Mouse (Mus musculus) layer of hippocampus, adult 8-10 months (tissue): ENCODE data around the gene H2al2c. TPM values are rescaled to one million over a fixed set of nuclear protein-coding genes. Genes with fewer than 3 reads are reported as not detected.
"Not testable (repeated sequence)": the region's sequence is repeated elsewhere in the genome, so short reads cannot be mapped to it uniquely, and the experiment has no call there.

Experiments used
- DNase-seq, 2 experiments: peaks; one replicate each; pipeline ENCODE4 v3.0.0; 2022; ENCODE audit warnings: low spot score in 2 of 2
- total RNA-seq, 4 experiments: library from RNA; stranded (reverse); gene quantifications; 2 replicates each; pipeline ENCODE4 v1.2.4; 2022

The H2al2c gene
- not detected for total RNA-seq

DNA sequence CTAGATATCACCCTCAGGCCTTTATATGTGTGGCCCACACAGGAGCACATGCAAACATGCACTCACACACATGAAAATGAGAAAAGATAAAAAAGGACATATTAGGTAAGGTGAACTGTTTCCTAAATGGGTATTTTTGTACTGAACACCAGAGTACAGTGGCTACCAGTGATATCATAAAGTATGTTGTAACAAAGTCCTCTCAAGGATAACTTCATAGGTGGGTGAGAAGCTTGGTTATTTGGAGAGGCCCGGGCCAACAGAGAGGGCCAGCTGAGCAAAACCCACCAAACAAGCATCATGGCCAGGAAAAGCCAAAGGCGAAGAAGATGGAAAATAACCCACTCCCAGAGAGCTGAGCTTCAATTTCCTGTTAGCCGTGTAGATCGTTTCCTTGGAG, at the start of gene H2al2c:
Gene H2al2c, plus strand, starts transcription at position 301 of the 400 bp plus-strand sequence.
- DNase-seq = not testable (repeated sequence)

Other genes with a start within 250 kb of the H2al2c start
- not detected for gene Sry, start 64.6 kb downstream of the H2al2c start, total RNA-seq
- not detected for gene H2al2b, start 121.6 kb downstream of the H2al2c start, total RNA-seq
- gene Gm4064, start 197.1 kb downstream of the H2al2c start, total RNA-seq = not detected
- gene Rbmy, start 231.6 kb downstream of the H2al2c start, total RNA-seq = not detected
- gene Gm10256, start 231.6 kb downstream of the H2al2c start, total RNA-seq = not detected